Mouse (Mus musculus) midbrain, embryonic 15.5 days (tissue): ENCODE measurements around the gene Chn2. TPM values are rescaled to one million over a fixed set of nuclear protein-coding genes. Genes with fewer than 3 reads are reported as not detected.

Experiments
- ATAC-seq: fragments of 200-750 bp; cut with Nextera tagmentation; replicated peaks from 2 replicates; pipeline ENCODE4 v1.8.0; 2017; ENCODE audit warnings: moderate TSS enrichment
- H3K27ac ChIP-seq: fragments of 300-500 bp; sonication (generic); 2 replicates; pipeline ENCODE4 v1.5.1; 2015; ENCODE audit warnings: mild to moderate bottlenecking, inconsistent platforms
- H3K27me3 ChIP-seq: fragments of 300-500 bp; sonication (generic); replicated peaks from 2 replicates; pipeline ENCODE4 v1.6.1; 2015; ENCODE audit warnings: inconsistent platforms
- H3K36me3 ChIP-seq: fragments of 300-500 bp; sonication (generic); replicated peaks from 2 replicates; pipeline ENCODE4 v1.6.1; 2015; ENCODE audit warnings: inconsistent platforms
- H3K4me1 ChIP-seq: fragments of 300-500 bp; sonication (generic); 2 replicates; pipeline ENCODE4 v1.6.1; 2015; ENCODE audit warnings: inconsistent platforms
- H3K4me2 ChIP-seq: fragments of 300-500 bp; sonication (generic); 2 replicates; pipeline ENCODE4 v1.6.1; 2015; ENCODE audit warnings: inconsistent platforms, mild to moderate bottlenecking, moderate library complexity
- H3K4me3 ChIP-seq: fragments of 300-500 bp; sonication (generic); 2 replicates; pipeline ENCODE4 v1.5.1; 2015; ENCODE audit warnings: mild to moderate bottlenecking, inconsistent platforms
- H3K9ac ChIP-seq: fragments of 300-500 bp; sonication (generic); 2 replicates; pipeline ENCODE4 v1.6.1; 2015; ENCODE audit warnings: mild to moderate bottlenecking, inconsistent platforms
- H3K9me3 ChIP-seq: fragments of 300-500 bp; sonication (generic); 2 replicates; pipeline ENCODE4 v1.6.1; 2016; ENCODE audit warnings: inconsistent platforms
- WGBS: fragments of 180-500 bp; shearing (Covaris S2); methylation state at CpG from one replicate; pipeline ENCODE4 v1.1.7; 2015; ENCODE audit warnings: mixed read lengths; 5-methylcytosine and 5-hydroxymethylcytosine counted together
- polyA plus RNA-seq: library from polyadenylated mRNA; unstranded; fragments of >200 nt; fragmentation: Nextera tagmentation; extraction: Ambion mirVana; gene quantifications from 2 replicates; pipeline ENCODE4 v1.2.1, GENCODE M21; 2015

Chn2 gene
- polyA plus RNA-seq, 1 experiment from 2014 or later = 37.5 TPM

GRCm38 (mm10) chr6:54082576-54082975 lies 43.2 kb downstream of the Chn2 start:
- no peaks in the 10 kb centered on the region for H3K27me3 ChIP-seq
- 78% methylated on average over 2 of the region's 2 CpGs for WGBS

GRCm38 (mm10) chr6:54084046-54084445 lies 44.7 kb downstream of the Chn2 start:
- H3K4me3 ChIP-seq = no peak overlapping the region
- no peak overlapping the region for H3K27ac ChIP-seq
- H3K9me3 ChIP-seq = no peaks in the 10 kb centered on the region
- H3K9ac ChIP-seq = no peak overlapping the region
- no peak overlapping the region for H3K4me2 ChIP-seq
- no peaks in the 10 kb centered on the region; the same call in 1 of the 2 replicates for H3K4me1 ChIP-seq
- ATAC-seq = no peak
- no peaks in the 10 kb centered on the region for H3K36me3 ChIP-seq
- H3K27me3 ChIP-seq = no peaks in the 10 kb centered on the region
- WGBS = 83% methylated on average over 6 of the region's 6 CpGs

More at GRCm38 (mm10) chr6:54082576-54082975, 43.2 kb downstream of the Chn2 start:
- Histone ChIP-seq H3K36me3 (no peaks in the 10 kb centered on the region), H3K4me1 (no peaks in the 10 kb centered on the region; the same call in 1 of the 2 replicates), H3K9ac (no peak overlapping the region), H3K4me3 (no peak overlapping the region), H3K27ac (no peak overlapping the region), H3K9me3 (no peaks in the 10 kb centered on the region), H3K4me2 (no peak overlapping the region)
- no peak for ATAC-seq

- H3K9me3 ChIP-seq = no peaks in the 10 kb centered on the region
- no peak overlapping the region for H3K4me2 ChIP-seq
- H3K27ac ChIP-seq = no peak overlapping the region
- H3K27me3 ChIP-seq = no peaks in the 10 kb centered on the region
- H3K4me3 ChIP-seq = no peak overlapping the region
- H3K4me1 ChIP-seq = no peaks in the 10 kb centered on the region; the same call in 1 of the 2 replicates
- ATAC-seq = no peak
- H3K36me3 ChIP-seq = no peaks in the 10 kb centered on the region
- 88% methylated on average over 9 of the region's 9 CpGs for WGBS
- H3K9ac ChIP-seq = no peak overlapping the region
Measured at GRCm38 (mm10) chr6:54085009-54085408, 45.7 kb downstream of the Chn2 start.

GRCm38 (mm10) chr6:54088168-54088567 lies 48.8 kb downstream of the Chn2 start:
- Histone ChIP-seq H3K4me1 (peaks cover 10% of the 10 kb centered on the region), H3K9me3 (no peaks in the 10 kb centered on the region), H3K9ac (no peak overlapping the region), H3K27me3 (no peaks in the 10 kb centered on the region; the same call in 1 of the 2 replicates), H3K36me3 (no peaks in the 10 kb centered on the region), H3K4me2 (no peak overlapping the region), H3K4me3 (no peak overlapping the region), H3K27ac (no peak overlapping the region)
- WGBS = 86% methylated on average over 4 of the region's 4 CpGs
- ATAC-seq = no peak

- Histone ChIP-seq H3K4me2 (no peak overlapping the region), H3K9me3 (no peaks in the 10 kb centered on the region), H3K4me3 (no peak overlapping the region), H3K27me3 (no peaks in the 10 kb centered on the region; the same call in 1 of the 2 replicates), H3K4me1 (peaks cover 10% of the 10 kb centered on the region), H3K9ac (no peak overlapping the region), H3K36me3 (no peaks in the 10 kb centered on the region), H3K27ac (no peak overlapping the region)
- 76% methylated on average over 3 of the region's 3 CpGs for WGBS
- no peak for ATAC-seq
Measured at GRCm38 (mm10) chr6:54090822-54091221, 51.5 kb downstream of the Chn2 start.

- Histone ChIP-seq H3K4me3 (no peak overlapping the region), H3K27me3 (no peaks in the 10 kb centered on the region; the same call in 1 of the 2 replicates), H3K9me3 (no peaks in the 10 kb centered on the region), H3K4me2 (no peak overlapping the region), H3K4me1 (peaks cover 20% of the 10 kb centered on the region), H3K27ac (no peak overlapping the region), H3K36me3 (no peaks in the 10 kb centered on the region), H3K9ac (no peak overlapping the region)
- WGBS = 91% methylated on average over 3 of the region's 3 CpGs
- no peak for ATAC-seq
Measured at GRCm38 (mm10) chr6:54092920-54093319, 53.6 kb downstream of the Chn2 start.

GRCm38 (mm10) chr6:54096147-54096761 lies 56.9 kb downstream of the Chn2 start:
- ATAC-seq = 0 out of 2 replicates have a peak, but pooled peaks have one; percentile 14
- H3K9ac ChIP-seq = no peak overlapping the region
- H3K9me3 ChIP-seq = no peaks in the 10 kb centered on the region
- no peak overlapping the region for H3K27ac ChIP-seq
- 34% methylated on average over 6 of the region's 6 CpGs for WGBS
- peaks cover 19% of the 10 kb centered on the region for H3K4me1 ChIP-seq
- no peaks in the 10 kb centered on the region for H3K27me3 ChIP-seq
- H3K4me3 ChIP-seq = no peak overlapping the region
- no peaks in the 10 kb centered on the region for H3K36me3 ChIP-seq
- H3K4me2 ChIP-seq = no peak overlapping the region

GRCm38 (mm10) chr6:54096836-54097235 lies 57.5 kb downstream of the Chn2 start:
- no peaks in the 10 kb centered on the region for H3K36me3 ChIP-seq
- H3K4me1 ChIP-seq = peaks cover 14% of the 10 kb centered on the region
- H3K9me3 ChIP-seq = no peaks in the 10 kb centered on the region
- H3K4me2 ChIP-seq = no peak overlapping the region
- no peak overlapping the region for H3K9ac ChIP-seq
- no peak overlapping the region for H3K27ac ChIP-seq
- no peak for ATAC-seq
- WGBS = 7% methylated on average over 7 of the region's 7 CpGs
- H3K27me3 ChIP-seq = no peaks in the 10 kb centered on the region
- no peak overlapping the region for H3K4me3 ChIP-seq

GRCm38 (mm10) chr6:54098339-54098738 lies 59.0 kb downstream of the Chn2 start:
- H3K27me3 ChIP-seq = no peaks in the 10 kb centered on the region
- no peak overlapping the region for H3K4me3 ChIP-seq
- H3K9me3 ChIP-seq = no peaks in the 10 kb centered on the region
- no peak overlapping the region for H3K4me2 ChIP-seq
- H3K9ac ChIP-seq = no peak overlapping the region
- H3K4me1 ChIP-seq = peaks cover 10% of the 10 kb centered on the region
- 93% methylated on average over 6 of the region's 6 CpGs for WGBS
- no peak overlapping the region for H3K27ac ChIP-seq
- H3K36me3 ChIP-seq = no peaks in the 10 kb centered on the region
- ATAC-seq = no peak

- 65% methylated on average over 6 of the region's 6 CpGs for WGBS
- H3K27ac ChIP-seq = no peak overlapping the region
Measured at GRCm38 (mm10) chr6:54099659-54100058, 60.3 kb downstream of the Chn2 start.

GRCm38 (mm10) chr6:54102210-54102609 lies 62.9 kb downstream of the Chn2 start:
- H3K9ac ChIP-seq = no peak overlapping the region
- no peaks in the 10 kb centered on the region for H3K27me3 ChIP-seq
- H3K4me1 ChIP-seq = peaks cover 9% of the 10 kb centered on the region
- no peaks in the 10 kb centered on the region for H3K36me3 ChIP-seq
- H3K4me3 ChIP-seq = no peak overlapping the region
- H3K27ac ChIP-seq = no peak overlapping the region
- H3K9me3 ChIP-seq = no peaks in the 10 kb centered on the region
- ATAC-seq = no peak
- 87% methylated on average over 4 of the region's 4 CpGs for WGBS
- H3K4me2 ChIP-seq = no peak overlapping the region

More at GRCm38 (mm10) chr6:54099659-54100058, 60.3 kb downstream of the Chn2 start:
- Histone ChIP-seq H3K9me3 (no peaks in the 10 kb centered on the region), H3K27me3 (no peaks in the 10 kb centered on the region), H3K4me3 (no peak overlapping the region), H3K36me3 (no peaks in the 10 kb centered on the region), H3K4me2 (no peak overlapping the region), H3K4me1 (peaks cover 10% of the 10 kb centered on the region), H3K9ac (no peak overlapping the region)
- no peak for ATAC-seq

- no peaks in the 10 kb centered on the region for H3K27me3 ChIP-seq
- no peak overlapping the region for H3K4me3 ChIP-seq
- H3K9ac ChIP-seq = no peak overlapping the region
- 85% methylated on average over 9 of the region's 9 CpGs for WGBS
- no peaks in the 10 kb centered on the region for H3K36me3 ChIP-seq
- H3K4me2 ChIP-seq = no peak overlapping the region
- H3K9me3 ChIP-seq = no peaks in the 10 kb centered on the region
- H3K4me1 ChIP-seq = peaks cover 8% of the 10 kb centered on the region; the same call in 1 of the 2 replicates
- no peak overlapping the region for H3K27ac ChIP-seq
- ATAC-seq = no peak
Measured at GRCm38 (mm10) chr6:54103276-54103975, 64.1 kb downstream of the Chn2 start.
